Mouse (Mus musculus) mouse embryonic stem cell (cell line): ENCODE data around the gene Rnaseh1.

Source experiments
- in situ Hi-C, 2 experiments: fragments of 300-500 bp; cut with MboI; formaldehyde crosslinking; loops; 1 replicate in 1 of 2; 3 replicates in 1 of 2; pipeline ENCODE4 v1.14.3; 2019 to 2020; ENCODE audit warnings: low sequenced_read_pairs in 2 of 2, low pct_unique_long_range_greater_than_20kb in 1 of 2, mixed read lengths in 1 of 2; ENCODE audit not compliant: unreplicated experiment in 1 of 2

Rnaseh1 gene

DNA sequence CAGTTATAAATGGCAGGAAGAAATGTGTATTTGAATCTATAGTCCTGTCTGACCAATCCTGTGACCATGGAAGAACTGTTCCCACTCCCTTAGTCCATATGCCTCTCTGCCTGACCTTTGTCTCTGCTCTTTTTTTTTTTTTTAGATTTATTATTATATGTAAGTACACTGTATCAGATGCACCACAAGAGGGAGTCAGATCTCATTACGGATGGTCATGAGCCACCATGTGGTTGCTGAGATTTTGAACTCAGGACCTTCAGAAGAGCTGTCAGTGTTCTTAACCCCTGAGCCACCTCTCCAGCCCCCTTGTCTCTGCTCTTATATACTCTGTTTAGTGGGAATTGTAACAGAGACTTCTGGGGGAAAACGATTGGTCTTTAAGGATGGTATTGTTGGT lies 10.6 kb upstream of the Rnaseh1 start:
- in situ Hi-C loops = no loop called here

DNA sequence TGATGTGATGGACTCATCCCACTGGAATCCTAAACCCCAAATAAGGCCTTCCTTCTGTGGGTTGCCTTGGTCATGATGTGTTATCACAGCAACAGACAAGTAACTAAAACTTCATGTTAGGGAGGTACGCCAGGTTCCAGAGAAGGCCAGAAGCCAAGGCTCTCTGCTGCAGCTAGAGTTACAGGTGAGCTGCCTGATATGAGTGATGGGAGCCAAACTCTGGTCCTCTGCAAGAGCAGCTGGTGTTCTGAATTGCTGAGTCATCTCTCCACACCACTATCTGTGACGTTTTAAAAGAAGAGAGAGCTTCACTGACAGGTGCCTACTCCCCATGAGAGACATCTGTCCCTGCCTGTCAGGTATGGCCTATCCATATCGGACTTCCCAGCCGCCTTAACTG lies 13.2 kb downstream of the Rnaseh1 start:
- in situ Hi-C loops = no loop called here

DNA sequence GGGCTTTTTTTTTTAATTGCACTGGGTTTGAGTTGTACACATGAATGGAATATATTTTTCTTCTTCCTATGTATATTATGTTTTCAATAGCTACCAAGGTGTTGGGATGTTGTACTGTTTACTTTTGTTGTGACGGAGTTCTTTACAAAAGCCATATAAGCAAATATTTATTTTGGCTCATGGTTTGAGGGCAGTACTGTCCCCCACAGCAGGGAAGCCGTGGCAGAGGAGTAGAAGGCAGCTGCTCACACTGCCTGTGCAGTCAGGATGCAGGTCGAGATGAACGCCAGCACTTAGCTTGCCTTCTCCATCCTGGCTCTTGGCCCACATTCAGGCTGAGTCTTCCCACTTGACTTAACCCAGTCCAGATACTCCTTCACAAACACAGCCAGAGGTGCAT lies 17.3 kb downstream of the Rnaseh1 start:
- in situ Hi-C loops = no loop called here

DNA sequence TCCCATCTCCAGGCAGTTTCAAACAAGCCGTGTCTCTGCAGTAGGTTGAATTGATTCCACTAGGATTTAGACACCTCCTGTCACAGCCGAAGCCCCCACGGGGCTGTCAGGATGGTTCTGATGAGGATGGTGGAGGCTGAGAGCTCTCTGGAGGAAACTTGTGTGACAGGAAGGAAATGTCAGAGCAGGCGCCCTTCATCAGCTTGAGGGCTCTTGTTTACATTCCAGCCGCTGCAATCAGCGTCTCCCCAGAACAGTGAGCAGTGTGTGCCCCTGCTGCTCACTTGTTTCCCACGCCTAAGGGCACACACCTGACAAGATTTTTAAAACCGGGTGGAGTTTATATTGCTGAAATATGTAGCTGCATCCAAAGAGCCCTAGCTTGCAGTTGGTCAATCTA lies 17.9 kb downstream of the Rnaseh1 start:
- in situ Hi-C loops = no loop called here

DNA sequence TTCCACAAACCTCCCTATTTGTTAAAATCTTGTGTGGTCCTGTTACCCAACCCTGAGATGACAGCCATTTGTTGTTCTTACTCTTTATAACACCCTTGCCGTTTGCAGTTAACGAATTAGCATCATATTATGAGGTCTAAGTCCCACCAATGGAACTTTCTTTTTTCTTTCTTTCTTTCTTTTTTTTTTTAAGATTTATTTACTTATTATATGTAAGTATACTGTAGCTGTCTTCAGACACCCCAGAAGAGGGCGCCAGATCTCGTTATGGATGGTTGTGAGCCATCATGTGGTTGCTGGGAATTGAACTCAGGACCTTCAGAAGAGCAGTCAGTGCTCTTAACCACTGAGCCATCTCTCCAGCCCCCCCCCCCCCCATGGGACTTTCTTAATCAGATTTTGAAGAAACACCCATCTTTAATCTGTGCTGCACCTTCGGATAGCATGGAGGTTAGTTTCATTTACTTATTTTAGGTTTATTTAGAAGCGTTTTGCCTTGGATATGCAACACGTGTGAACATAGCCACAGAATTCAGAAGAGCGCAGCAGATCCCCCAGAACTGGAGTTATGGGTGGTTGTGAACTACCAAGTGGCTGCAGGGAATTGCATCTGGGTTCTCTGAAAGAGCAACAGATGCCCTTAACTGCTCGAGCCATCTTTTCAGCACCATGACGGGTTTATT lies 24.8 kb downstream of the Rnaseh1 start:
- in situ Hi-C loops = no loop called here

DNA sequence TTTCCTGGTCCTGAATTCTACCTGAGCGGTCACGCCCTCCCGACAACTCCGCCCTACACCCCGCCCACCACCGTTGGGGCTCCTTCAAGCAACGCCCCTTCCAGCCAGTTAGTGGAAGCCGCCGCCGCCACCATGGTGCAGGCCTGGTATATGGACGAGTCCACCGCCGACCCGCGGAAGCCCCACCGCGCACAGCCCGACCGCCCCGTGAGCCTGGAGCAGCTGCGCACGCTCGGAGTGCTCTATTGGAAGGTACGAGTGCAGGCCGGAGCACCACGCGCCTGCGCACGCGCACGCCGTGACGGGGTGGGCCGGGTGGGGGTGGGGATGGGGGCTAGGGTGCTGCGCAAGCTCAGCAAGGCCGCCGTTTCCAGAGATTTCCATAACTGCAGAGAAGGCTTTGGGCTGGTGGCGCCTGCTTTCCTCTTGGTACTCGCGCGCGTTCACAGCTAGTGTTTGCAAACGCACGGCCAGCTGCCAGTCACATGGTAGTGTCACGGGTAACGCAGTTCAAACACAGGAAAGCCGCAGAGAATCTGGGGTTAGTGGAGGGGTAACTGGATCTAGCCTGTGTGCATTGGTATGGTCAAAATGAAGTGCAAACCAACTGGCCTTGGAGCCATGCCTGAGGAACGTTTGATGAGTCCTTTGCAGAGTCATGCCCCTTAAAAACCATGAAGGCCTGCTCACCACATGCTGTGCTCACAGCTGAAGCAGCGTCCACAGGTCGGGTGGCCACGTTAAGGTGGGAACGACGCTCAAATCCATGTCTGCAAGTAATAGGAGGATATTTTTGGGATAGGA lies 25.9 kb downstream of the Rnaseh1 start, which contains the start of gene Adi1:
TSS of gene Adi1 (plus strand) at position 111 of the 804 bp plus-strand sequence.
- in situ Hi-C loops = no loop called here

DNA sequence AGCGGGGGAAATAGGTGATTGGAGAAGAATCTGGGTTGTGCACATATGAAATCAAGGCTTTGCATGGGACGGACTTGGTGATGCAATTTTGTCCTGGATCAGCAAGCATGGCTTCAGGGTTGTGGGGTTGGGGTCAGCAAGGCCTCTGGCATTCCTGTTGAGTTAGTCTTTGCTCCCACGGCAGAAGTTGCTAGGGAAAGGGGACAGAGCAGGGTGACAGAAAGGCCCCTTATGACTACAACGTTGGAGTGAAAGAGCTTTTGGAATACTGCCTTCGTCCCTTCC lies 26.5 kb downstream of the Rnaseh1 start:
- in situ Hi-C loops = no loop called here

DNA sequence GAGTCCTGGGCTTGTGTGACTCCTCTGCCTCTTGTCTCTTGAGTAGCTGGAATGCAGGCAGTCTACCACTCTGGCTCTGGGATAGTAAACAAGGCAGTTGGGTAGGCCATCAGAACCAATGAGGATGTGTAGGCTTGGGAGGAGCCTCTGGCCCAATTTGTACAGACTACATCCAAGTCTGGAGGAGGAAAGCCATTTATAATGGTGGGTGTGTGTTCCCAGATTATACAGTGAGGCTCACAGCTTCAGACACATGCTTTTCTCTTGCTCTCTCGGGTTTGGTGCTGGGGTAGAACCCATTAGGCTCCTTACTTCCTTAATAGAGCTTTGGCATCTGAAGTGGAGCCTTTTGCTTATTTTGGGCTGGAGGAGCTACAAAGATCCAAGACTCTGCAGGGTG lies 35.3 kb downstream of the Rnaseh1 start:
- in situ Hi-C loops = no loop called here

DNA sequence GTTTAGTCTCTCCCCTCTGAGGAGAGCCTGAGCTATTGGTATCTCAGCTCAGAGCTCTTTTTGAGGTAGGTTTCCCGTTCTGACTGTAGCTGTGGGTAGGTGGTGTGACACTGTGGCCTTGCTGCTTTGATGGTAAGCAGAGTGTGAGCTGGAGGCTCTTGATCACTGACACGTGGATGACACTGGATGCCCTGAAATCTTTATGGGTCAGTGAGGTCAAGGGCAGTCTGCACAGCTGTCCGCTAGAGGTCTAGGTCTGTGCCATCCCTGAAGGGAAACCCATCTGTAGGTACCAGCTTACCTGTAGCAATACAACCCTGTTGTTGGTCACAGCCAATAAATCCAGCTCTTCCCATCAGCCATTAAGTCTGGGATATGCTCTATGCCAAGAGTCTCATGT lies 36.4 kb downstream of the Rnaseh1 start:
- in situ Hi-C loops = no loop called here

DNA sequence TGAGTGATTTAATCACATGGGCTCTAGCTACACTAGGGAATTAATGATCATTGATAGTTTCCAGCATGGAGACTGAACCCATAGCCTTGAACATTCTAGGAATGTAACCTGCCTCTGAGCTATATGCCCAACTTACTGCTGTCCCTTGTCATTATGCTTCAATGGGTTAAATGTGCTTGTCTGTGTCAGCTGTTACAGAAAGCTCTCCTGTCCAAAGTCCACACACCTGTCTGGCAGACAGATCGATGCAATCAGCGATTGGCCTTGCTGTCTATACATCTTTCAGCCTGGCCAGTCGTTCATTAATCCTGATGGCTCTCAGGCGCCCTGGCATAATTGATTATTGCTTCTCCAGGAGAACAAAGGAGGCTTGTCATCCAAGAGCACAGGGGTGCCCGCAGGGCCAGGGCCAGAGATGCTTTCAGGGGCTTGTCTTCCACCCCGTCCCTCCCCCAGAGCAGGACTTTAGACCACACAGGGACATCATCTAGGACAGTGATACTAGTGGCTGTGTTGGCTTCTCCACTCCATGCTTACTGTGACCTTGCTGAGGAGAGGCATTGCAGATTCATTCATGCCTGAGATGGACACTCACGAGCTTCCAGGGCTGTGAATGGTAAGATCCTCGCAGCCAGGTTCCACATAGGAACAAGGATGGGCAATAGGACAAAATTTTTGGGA lies 36.9 kb downstream of the Rnaseh1 start:
- in situ Hi-C loops = no loop called here

DNA sequence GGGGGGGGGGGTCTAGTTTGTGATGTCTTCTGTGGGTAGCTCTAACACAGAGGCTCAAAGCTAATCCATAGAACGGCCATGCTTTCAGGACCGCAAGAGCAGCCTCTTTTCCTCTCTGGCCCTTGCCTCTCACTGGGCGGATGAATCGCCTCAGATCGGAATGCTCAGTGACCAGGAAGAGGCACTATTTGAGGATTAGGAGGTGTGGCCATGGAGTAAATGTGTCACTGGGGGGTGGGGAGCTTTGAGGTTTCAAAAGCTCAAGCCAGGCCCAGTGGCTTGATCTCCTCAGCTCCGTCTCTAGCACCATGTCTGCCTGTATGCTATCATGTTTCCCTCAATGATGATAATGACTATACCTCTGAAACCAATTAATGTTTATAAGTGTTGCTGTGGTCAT lies 39.6 kb downstream of the Rnaseh1 start:
- in situ Hi-C loops = no loop called here

DNA sequence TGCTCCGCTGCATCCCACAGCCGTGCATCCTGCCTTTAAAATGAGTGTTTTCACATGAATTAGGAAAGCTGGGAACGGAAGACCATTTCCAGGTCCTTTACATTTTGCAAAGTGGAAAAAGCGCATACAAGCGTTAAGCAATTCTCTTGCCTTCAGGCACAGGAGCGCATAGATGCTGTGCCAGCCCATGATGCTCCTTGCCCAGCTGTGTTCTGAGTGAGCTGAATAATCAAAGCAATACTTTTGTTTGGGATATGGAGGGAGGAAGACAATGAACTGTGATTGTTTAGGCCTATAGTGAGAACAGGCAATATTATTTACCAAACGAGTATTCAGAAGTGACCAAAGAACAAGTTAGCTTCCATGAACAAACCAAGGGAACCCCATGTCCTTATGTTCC lies 41.3 kb downstream of the Rnaseh1 start:
- in situ Hi-C loops = no loop called here

DNA sequence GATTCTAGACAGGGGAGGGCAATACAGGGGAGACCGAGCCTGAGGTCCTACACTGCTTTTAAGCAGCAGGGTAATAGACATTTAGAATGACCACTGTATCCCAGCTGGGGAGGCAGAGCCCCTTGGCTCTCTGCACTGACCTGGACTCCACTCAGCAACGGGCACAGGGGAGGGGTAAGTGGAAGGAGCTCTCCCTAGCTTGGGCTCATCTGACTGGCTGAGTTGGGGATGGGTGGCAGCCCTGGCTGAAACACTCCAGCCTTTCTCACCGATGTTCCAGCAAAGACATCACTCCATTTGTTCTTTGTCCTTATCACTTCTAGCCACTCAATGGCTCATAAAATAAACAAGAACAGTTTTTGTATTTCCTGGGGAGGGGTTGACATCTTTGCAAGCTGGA lies 44.3 kb downstream of the Rnaseh1 start:
- in situ Hi-C loops = no loop called here

DNA sequence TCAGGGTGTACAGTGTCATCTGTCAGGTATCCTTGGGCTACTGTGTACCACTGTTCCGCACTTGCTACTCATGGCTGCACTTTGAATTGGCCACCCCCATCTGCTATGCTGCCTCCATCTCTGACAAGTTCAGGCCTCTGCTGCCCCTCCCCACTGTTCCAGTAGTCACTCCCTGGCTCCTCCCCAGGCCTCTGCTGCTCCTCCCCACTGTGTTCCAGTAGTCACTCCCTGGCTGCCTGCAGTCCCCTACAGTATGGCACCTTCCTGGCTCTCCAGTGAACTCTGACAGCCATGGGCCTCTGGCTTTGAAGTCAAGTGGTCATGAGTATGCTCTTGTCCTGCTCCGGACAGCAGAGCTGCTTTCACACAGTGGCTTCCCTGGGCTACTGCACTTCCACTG lies 44.8 kb downstream of the Rnaseh1 start:
- in situ Hi-C loops = no loop called here

DNA sequence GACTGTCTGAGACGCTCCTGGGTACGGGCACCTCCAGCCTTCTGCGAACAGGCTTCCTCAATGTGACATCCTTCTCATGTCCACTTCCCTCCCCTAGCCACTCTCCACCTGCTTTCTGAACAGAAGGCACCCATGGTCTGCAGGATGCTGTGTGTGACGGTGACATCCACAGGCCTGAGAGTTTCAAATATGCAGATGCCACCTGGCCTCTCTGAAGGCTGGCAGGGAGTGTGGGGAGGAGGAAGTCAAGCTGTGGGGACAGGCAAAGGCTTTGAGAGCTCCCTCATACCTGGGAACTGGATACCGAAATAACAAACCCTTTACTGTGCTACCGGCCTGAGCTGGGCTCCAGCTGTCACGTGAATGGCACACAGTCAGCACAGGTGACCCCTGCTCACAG lies 45.4 kb downstream of the Rnaseh1 start:
- in situ Hi-C loops = no loop called here

DNA sequence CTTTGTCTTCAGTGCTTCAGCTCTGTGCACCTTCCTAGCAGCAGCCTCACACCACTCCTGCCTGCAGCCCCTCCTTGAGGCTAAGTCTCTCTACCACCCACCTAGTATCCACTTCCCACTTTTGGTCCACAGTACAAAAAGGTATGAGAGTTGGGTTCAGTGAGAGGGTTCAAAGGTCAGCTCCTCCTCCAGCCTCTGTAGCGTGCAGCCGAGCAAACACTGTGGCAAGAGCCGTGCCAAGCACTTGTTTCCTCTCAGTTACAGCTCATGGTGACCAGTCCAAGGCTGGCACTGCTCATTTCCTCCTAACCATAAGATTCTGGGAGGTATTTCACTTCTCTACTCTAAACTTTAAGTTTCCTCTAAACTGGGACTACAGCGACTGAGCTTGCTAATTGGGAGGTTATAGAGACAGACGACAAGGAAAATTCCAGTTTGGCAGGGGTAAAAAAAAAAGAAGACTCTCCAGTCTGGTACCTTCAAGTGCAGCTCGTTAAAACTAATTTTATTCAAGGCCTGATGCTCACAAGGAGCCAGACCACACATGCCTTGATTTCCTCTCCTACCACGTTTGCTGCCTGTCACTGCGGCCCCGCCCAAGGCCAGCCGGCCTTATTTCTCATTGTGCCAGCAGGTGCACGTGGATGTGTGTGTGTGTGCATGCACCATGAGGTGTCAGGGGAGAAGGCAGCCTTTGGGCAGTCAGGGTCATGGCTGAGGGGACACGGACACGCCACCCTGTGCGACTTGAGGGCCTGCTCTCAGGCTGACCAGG lies 48.6 kb downstream of the Rnaseh1 start:
- in situ Hi-C loops = no loop called here

DNA sequence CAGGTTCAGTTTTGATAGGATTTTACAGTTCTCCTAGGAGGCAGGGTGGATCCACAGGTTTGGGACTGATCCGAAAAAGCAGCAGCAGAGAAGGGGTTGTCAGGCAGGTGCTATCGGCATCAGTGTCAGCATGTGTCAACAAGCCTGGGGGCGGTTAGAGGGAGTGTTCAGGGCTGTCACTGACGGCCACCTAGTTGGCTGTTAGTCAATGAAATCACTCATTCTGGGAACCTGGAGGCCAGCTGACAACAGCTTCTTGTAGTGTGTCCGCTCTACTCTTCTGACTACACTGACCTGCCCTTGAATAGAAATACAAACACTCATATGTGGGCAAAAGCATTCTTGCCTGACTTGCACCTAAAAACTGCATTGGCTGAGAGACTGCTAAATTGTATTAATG lies 49.7 kb downstream of the Rnaseh1 start:
- in situ Hi-C loops = no loop called here

DNA sequence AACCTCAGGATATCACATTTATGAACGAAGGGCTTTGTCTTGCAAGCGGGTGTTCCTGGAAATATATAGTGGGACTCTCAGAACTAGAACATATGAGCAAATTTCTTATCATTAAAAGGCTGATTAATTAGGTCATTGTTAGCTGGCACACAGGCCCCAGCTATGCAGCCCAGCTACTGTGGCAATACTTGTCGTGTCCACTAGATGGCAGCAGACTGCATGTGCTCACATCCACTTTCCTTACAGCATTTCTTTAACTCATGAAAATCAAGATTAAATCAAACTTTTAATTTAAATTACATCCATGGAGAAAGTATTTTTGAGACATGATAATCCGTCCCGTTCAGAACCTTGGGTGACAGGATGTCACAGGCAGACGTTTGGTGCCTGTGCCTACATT lies 50.3 kb downstream of the Rnaseh1 start:
- in situ Hi-C loops = no loop called here

DNA sequence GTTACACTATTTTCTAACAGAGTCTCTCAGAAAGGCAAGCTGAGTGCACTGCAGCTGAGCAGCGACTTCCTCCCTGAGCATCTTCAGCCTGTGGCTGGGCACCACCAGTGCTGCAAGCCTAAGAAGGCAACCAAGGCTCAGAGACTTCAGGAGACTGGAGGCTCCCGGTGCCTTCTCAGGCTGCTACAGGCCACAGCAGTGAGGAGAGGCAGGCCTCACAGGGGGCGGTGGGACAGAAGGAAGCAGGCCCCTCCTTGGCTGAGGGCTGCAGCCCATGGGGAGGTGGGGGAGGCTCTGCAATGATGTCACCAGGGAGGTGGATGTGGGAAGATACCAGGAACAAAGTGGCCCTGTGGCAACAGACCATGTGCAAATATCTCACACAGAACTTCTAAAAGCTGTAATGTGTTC lies 50.7 kb downstream of the Rnaseh1 start:
- in situ Hi-C loops = no loop called here
